Mouse (Mus musculus): ENCODE data around the gene Tbc1d24. TPM values are rescaled to one million over a fixed set of nuclear protein-coding genes. Genes with fewer than 3 reads are reported as not detected.

Tbc1d24 gene
- polyA plus RNA-seq, 1 experiment from 2014 or later: 5.3 TPM

DNA sequence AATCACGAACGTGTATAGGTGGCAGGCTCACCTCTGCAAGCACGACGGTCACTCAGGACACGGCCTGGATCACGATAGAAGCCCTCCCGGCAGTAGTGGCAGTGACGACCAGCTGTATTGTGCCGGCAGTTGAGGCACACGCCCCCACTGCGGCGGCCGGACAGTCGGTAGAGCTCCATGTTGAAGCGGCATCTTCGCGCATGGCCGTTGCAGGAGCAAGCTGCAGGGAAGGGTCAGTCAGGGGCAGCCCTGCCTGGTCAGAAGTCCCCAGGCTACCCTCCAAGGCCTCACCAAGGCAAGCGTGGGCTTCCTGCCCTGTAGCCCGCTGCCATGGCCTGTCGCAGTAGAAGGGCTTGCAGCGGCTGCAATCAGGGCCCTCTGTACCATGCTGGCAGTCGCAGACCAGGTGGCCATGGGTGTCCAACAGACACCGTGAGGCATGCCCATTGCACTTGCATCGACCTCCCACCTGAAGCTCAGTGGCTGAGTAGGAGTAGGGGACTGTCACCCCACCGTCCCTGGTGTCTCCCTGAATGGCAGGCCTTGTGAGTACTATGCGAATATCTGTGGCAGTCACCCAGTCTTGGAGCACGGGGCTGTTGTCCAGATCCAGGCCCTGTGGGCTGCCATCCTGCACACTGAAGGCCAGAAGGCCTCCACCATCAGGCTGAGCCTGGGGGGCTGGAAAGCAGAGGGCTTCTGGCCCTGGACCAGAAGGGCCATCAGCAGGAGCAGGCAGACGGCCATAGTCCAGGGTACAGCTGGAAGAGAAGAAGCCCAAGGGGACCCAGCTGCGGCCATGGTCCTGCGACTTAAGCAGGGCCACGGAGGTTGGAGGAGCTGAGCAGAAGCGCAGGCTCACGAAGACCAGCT is 2.6 kb upstream of the Tbc1d24 start:
- WGBS: 62% methylated on average over 34 of the region's 34 CpGs
- Histone ChIP-seq H3K36me3 (no peaks in the 10 kb centered on the region), H3K27ac (peak overlapping the region; percentile 91), H3K9me3 (no peaks in the 10 kb centered on the region), H3K4me1 (peaks cover 93% of the 10 kb centered on the region), H3K27me3 (ENCODE audit: insufficient read depth, poor library complexity, severe bottlenecking) (peaks cover 42% of the 10 kb centered on the region), H3K4me3 (peak overlapping the region; percentile 67)
- no peak for DNase-seq (ENCODE audit: low spot score)

DNA sequence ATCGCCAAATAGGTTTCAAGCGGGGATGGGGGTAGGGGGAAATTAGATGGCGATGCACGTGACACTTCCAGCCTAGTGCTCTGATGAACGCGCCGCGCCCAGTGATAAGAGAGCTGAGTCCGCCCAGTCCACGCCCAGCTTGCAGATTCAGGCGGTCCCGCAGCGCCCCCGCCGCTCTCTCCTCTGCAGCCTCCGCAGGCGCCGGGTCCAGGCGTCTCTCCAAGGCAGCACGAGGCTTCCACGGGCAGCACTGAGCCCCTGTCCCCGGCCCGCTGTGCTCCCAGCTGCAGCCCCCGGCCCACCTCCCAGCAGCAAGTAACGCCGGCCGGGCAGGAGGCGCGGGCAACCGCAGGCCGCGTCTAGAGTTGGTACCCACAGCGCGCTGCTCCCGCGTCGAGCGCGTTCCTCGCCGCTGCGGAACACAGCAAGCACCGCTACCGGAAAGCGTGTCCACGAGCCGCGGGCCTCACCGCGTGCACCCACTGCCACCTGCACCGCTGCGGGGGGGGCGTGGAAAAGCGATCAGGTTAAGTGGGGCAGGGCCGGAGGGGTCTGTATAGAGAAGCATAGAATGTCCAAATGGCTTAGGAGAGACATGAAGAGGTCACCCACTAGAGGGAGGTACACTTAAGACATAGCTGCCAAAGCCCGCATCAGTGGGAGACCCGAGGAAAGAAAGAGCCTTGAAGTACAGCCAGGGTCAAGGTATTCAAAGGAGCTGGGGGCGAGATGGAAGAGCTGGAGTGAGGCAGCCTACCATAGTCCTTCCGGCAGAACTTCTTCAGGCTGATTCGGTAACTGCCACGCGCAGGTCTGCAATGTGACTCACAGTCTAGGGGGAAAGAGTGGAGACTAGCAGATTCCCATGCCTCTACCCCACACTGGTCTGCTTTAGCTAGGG is 1.3 kb upstream of the Tbc1d24 start:
- Histone ChIP-seq H3K27ac (peak overlapping the region; percentile 91), H3K4me3 (peak overlapping the region; percentile 75), H3K4me1 (peaks cover 93% of the 10 kb centered on the region), H3K27me3 (ENCODE audit: insufficient read depth, poor library complexity, severe bottlenecking) (peaks cover 42% of the 10 kb centered on the region), H3K36me3 (no peaks in the 10 kb centered on the region), H3K9me3 (no peaks in the 10 kb centered on the region)
- 5% methylated on average over 62 of the region's 62 CpGs for WGBS
- no peak for DNase-seq (ENCODE audit: low spot score)

DNA sequence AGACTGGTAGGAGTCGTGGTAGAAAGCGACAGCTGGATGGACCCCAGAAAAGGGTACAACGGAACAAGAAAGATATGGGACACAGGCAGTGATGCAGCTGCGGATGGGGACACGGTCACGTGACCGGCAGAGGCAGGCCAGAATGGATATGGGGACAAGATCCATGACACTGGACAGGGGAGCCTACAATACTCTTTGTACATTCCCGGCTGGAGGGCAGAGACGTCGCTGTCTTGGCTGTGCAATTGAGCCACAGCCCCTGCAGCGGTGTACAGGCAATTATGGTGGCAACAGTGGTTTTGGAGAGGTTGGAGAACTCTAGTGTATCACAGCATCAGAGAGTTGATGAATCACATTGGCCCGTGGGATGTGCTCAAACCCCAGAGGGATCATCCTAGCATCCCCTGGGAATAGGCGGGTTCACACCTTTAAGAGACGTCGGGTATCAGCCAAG is 573 bp upstream of the Tbc1d24 start:
- Histone ChIP-seq H3K4me1 (peaks cover 86% of the 10 kb centered on the region), H3K4me3 (peak overlapping the region; percentile 75), H3K36me3 (no peaks in the 10 kb centered on the region), H3K27me3 (ENCODE audit: insufficient read depth, poor library complexity, severe bottlenecking) (peaks cover 39% of the 10 kb centered on the region), H3K9me3 (no peaks in the 10 kb centered on the region), H3K27ac (peak overlapping the region; percentile 87)
- DNase-seq (ENCODE audit: low spot score): no peak
- WGBS: 6% methylated on average over 15 of the region's 15 CpGs

DNA sequence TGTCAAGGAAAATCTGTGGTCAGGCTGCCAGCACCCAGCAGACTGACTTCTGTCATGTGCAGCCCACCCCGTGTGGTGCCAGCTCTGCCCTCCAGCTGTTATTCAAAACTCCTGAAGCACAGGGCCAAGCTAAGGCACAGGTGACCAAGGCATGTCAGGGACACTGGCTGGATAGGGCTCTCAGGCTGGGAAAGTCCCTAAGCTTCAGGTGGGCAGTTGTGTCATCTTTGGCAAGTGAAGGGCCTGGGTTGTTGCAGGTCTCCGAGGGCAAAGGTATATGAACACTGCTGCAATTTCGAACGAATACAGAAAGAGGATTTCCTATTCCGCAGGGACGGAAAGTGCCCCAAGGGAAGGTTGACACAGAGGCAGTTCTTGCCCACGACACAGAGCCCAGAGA is 516 bp downstream of the Tbc1d24 start:
- Histone ChIP-seq H3K4me1 (peaks cover 82% of the 10 kb centered on the region), H3K4me3 (peak overlapping the region; percentile 75), H3K9me3 (no peaks in the 10 kb centered on the region), H3K36me3 (no peaks in the 10 kb centered on the region), H3K27me3 (ENCODE audit: insufficient read depth, poor library complexity, severe bottlenecking) (peaks cover 28% of the 10 kb centered on the region), H3K27ac (peak overlapping the region; percentile 87)
- 11% methylated on average over 7 of the region's 7 CpGs for WGBS
- no peak for DNase-seq (ENCODE audit: low spot score)

DNA sequence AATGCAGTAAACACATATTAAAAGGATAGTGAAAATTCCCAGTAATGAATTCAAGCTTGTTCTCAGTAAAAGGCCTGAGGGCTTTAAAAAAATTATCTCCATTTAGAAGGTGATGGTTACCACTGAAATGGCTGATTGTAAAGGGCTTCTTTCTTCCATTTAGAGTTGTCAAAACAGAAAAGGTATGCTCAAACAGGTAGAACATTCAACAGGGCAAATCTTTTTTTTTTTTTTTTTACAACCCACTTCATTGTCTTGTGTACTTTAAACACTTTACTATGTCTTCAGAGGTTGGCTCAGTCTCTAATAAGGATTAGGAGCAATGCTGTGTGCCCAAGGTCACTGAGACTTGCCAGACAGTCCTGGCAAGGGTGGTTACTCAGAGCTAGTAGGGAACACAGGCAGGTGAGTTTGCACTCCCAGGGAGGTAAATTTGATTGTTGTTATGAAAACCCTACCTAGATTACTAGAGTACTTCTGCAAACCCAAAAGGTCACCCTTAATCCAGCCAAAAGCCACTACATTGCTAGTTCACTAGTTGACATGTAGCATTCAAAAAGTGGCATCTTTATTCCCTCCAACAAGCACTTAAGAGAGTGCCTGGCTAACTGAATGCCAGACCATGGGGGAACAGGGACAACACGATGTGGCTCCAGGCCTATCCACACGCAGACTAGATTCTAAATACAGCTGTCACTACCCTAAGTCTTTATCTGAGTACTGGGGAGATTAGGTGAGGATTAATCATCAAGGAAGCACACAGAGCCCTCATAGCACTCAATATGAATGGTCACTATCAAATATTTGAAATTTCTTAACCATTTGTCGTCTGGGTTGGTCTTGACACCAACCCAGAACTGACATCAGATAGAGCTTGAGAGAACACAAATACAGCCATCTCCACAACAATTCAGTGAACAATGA is 1.5 kb downstream of the Tbc1d24 start:
- peaks cover 24% of the 10 kb centered on the region for H3K27me3 ChIP-seq (ENCODE audit: insufficient read depth, poor library complexity, severe bottlenecking)
- H3K36me3 ChIP-seq: no peaks in the 10 kb centered on the region
- no peaks in the 10 kb centered on the region for H3K9me3 ChIP-seq
- peak overlapping the region; percentile 75 for H3K4me3 ChIP-seq
- no peak for DNase-seq (ENCODE audit: low spot score)
- H3K4me1 ChIP-seq: peaks cover 82% of the 10 kb centered on the region
- peak overlapping the region; percentile 33; the same call in 1 of the 2 replicates for H3K27ac ChIP-seq
- WGBS: 47% methylated on average over 3 of the region's 3 CpGs

DNA sequence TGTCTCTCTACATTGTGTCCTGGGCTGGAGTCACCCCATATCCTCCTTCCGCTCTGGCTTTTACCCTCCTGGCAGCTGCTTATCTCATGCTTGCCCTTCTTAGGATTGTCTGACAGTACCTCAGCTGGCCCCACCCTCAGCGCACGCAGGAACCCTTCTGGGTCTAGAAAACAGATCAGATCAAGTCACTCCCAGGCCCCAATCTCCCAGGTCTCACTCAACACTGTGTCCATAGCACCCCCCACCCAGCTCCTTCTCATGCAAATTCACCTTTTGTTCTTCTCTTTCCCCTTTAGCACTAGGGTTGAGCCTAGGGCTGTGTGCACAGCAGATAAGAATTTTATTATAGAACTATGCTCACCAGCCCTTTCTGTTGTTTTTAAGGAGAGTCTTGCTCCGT is 2.3 kb downstream of the Tbc1d24 start:
- peaks cover 81% of the 10 kb centered on the region for H3K4me1 ChIP-seq

DNA sequence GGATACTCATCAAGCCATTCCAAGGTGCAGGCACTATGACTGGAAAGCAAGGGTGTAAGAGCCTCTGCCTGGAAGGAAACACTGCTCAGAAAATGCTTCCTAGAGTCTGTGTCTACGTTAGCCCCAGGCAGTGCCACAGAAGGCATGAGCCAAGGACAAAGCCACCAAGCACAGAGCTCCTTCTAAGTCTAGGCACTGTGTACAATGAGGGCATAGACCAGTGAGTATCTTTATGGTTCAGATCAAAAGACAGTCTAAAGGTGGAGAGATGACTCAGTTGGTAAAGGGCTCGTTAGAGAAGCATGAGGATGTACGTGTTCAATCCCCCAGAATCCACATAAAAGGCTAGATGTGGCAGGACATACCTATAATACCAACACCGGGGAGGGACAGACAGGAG is 4.3 kb downstream of the Tbc1d24 start:
- WGBS: 80% methylated on average over 4 of the region's 4 CpGs
- Histone ChIP-seq H3K27ac (no peak overlapping the region), H3K36me3 (no peaks in the 10 kb centered on the region), H3K4me3 (no peak overlapping the region), H3K27me3 (ENCODE audit: insufficient read depth, poor library complexity, severe bottlenecking) (peaks cover under 1% of the 10 kb centered on the region), H3K9me3 (no peaks in the 10 kb centered on the region), H3K4me1 (peaks cover 77% of the 10 kb centered on the region)
- DNase-seq (ENCODE audit: low spot score): no peak

More for the DNA sequence above, 2.3 kb downstream of the Tbc1d24 start:
- H3K4me3 ChIP-seq: no peak overlapping the region; the same call in 1 of the 2 replicates
- 23% methylated on average over 4 of the region's 4 CpGs for WGBS
- H3K27ac ChIP-seq: peak overlapping the region; percentile 33; the same call in 1 of the 2 replicates
- no peaks in the 10 kb centered on the region for H3K9me3 ChIP-seq
- H3K36me3 ChIP-seq: no peaks in the 10 kb centered on the region
- DNase-seq (ENCODE audit: low spot score): peak; percentile 92
- peaks cover 20% of the 10 kb centered on the region for H3K27me3 ChIP-seq (ENCODE audit: insufficient read depth, poor library complexity, severe bottlenecking)

DNA sequence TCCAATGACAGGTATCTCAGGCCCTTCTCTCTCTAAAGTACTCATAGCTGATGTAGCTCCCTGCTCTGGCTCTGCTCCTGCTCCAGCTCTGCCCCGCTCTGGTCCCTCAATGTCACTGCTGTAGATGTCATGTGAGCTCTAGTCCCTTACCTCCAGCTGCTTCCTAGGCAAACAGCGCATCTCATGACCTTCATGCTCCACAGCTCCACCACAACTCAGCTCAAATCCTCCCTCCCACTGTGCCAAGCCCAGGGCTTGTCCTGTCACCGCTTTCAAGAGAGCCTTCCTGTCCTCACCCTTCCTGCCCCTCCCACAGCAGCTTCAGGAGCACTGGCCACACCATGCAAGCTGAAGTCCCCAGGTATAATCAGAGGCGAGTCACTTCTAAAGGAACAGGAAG is 5.6 kb downstream of the Tbc1d24 start:
- 34% methylated on average over 4 of the region's 4 CpGs for WGBS
- no peaks in the 10 kb centered on the region for H3K27me3 ChIP-seq (ENCODE audit: insufficient read depth, poor library complexity, severe bottlenecking)
- H3K36me3 ChIP-seq: no peaks in the 10 kb centered on the region
- DNase-seq (ENCODE audit: low spot score): no peak
- peaks cover 72% of the 10 kb centered on the region for H3K4me1 ChIP-seq
- H3K27ac ChIP-seq: 0 out of 2 replicates have a peak overlapping the region, but pooled peaks have one; percentile 31
- H3K9me3 ChIP-seq: no peaks in the 10 kb centered on the region
- no peak overlapping the region for H3K4me3 ChIP-seq

DNA sequence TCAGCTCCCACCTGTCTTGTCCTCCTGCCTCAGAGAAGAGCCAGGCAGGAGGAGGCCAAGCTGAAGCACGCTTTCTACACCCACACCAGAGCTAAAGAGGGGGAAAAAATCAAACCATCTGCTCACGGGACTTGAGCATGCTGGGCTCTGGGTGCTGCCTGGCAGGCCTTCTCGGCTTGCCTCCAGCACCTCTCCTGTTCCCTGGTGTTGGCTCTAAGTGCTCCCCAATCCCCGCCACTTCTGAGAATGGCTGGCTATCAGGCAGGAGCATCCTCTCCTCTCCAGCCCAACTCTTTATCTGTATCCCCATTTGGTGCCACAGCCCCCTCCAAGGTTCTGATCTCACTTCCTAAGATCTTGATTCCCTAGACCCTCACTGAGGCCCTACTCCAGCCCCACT is 6.1 kb downstream of the Tbc1d24 start:
- Histone ChIP-seq H3K4me3 (no peak overlapping the region), H3K27ac (0 out of 2 replicates have a peak overlapping the region, but pooled peaks have one; percentile 31), H3K9me3 (no peaks in the 10 kb centered on the region), H3K4me1 (peaks cover 72% of the 10 kb centered on the region), H3K27me3 (ENCODE audit: insufficient read depth, poor library complexity, severe bottlenecking) (no peaks in the 10 kb centered on the region), H3K36me3 (no peaks in the 10 kb centered on the region)
- DNase-seq (ENCODE audit: low spot score): no peak
- 56% methylated on average over 4 of the region's 4 CpGs for WGBS

DNA sequence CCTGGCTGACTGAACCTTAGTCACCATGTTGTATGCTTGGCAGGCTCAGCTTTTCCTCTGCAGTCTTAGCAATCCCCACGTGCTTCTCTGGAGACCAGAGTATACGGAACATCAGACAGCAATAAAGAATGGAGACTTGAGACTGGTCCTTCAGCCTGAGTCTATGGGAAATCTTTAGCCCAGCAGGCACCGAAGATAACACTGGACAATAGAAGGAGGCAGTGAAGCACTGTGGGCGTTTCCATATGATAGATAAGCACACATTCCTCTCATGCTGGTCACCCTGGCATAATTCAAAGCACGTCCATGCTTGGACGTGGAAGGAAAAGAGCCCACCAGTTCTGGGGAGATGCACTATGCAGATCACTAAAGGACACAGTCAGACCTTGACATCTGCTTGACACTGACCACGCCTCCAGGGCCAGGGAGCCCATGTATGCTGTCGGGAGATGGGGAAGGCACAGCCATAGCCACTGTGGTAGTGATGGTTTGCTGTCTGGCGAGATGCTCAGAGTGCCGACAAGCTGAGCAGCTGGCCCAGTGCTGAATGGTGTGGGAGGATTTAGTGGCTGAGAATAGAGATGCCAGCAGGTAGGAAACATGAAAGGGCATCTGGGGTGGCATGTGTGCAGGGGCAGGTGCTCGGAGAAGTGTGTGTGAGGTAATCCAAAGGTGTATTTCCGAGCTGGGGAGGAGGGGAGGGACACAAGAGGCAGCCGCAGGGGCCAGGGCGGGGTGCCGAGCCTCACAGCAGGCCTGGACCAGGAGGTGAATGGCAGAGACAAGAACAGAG is 8.1 kb downstream of the Tbc1d24 start:
- DNase-seq (ENCODE audit: low spot score): no peak
- peaks cover 69% of the 10 kb centered on the region for H3K4me1 ChIP-seq
- no peaks in the 10 kb centered on the region for H3K36me3 ChIP-seq
- H3K27ac ChIP-seq: peak overlapping the region; percentile 69
- no peaks in the 10 kb centered on the region for H3K27me3 ChIP-seq (ENCODE audit: insufficient read depth, poor library complexity, severe bottlenecking)
- H3K9me3 ChIP-seq: no peaks in the 10 kb centered on the region
- WGBS: 41% methylated on average over 15 of the region's 15 CpGs
- no peak overlapping the region for H3K4me3 ChIP-seq

DNA sequence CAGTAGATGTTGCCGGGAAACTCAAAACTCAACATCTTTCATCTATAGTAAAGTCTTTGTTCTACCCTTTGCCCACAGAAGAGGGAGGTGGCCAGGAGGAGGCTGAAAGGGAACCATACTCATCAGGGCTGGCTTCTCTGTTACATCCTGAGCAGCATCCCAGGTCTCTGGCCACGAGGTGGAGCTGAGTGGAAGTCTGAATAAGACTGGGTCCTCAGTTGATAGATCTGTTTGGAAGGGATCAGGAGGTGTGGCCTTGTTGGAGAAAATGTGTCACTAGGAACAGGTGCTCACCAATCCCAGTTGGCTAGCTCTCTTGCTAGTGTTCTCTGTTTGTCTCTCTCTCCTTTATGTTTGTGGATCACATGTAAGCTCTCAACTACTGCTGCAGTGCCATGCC is 10.0 kb downstream of the Tbc1d24 start:
- Histone ChIP-seq H3K4me1 (peaks cover 74% of the 10 kb centered on the region), H3K9me3 (no peaks in the 10 kb centered on the region), H3K27me3 (ENCODE audit: insufficient read depth, poor library complexity, severe bottlenecking) (no peaks in the 10 kb centered on the region), H3K36me3 (no peaks in the 10 kb centered on the region), H3K27ac (no peak overlapping the region), H3K4me3 (no peak overlapping the region)
- 73% methylated on average over 2 of the region's 2 CpGs for WGBS
- DNase-seq (ENCODE audit: low spot score): no peak
